Mouse (Mus musculus) midbrain, postnatal 0 days (tissue): ENCODE measurements around the gene Gnaz. TPM values are rescaled to one million over a fixed set of nuclear protein-coding genes. Genes with fewer than 3 reads are reported as not detected.
"Not testable (repeated sequence)": the region's sequence is repeated elsewhere in the genome, so short reads cannot be mapped to it uniquely, and the experiment has no call there.

Experiments used
- ATAC-seq: fragments of 200-750 bp; cut with Nextera tagmentation; 2 replicates; pipeline ENCODE4 v1.8.0; 2017; ENCODE audit warnings: moderate number of reproducible peaks, mild to moderate bottlenecking, moderate TSS enrichment, moderate library complexity; ENCODE audit not compliant: low FRiP score
- DNase-seq: peaks from one replicate; pipeline ENCODE4 v3.0.0-alpha.2; 2015; ENCODE audit warnings: low spot score
- H3K27ac ChIP-seq: fragments of 300-500 bp; sonication (generic); 2 replicates; pipeline ENCODE4 v1.5.1; 2014; ENCODE audit warnings: low read depth, mild to moderate bottlenecking, low read length, mixed read lengths
- H3K27me3 ChIP-seq: fragments of 300-500 bp; sonication (generic); 2 replicates; pipeline ENCODE4 v1.6.1; 2014; ENCODE audit warnings: low read length, control low read depth, mixed read lengths; ENCODE audit not compliant: insufficient read depth
- H3K36me3 ChIP-seq: fragments of 300-500 bp; sonication (generic); 2 replicates; pipeline ENCODE4 v1.6.1; 2014; ENCODE audit warnings: low read length, control low read depth, mixed read lengths; ENCODE audit not compliant: insufficient read depth
- H3K4me1 ChIP-seq: fragments of 300-500 bp; sonication (generic); 2 replicates; pipeline ENCODE4 v1.6.1; 2014; ENCODE audit warnings: mild to moderate bottlenecking, control low read depth, antibody characterized with exemption, low read length, mixed read lengths; ENCODE audit not compliant: insufficient read depth
- H3K4me2 ChIP-seq: fragments of 300-500 bp; sonication (generic); 2 replicates; pipeline ENCODE4 v1.6.1; 2014; ENCODE audit warnings: low read depth, mild to moderate bottlenecking, low read length, mixed read lengths; ENCODE audit not compliant: poor library complexity, severe bottlenecking
- H3K4me3 ChIP-seq: fragments of 300-500 bp; sonication (generic); 2 replicates; pipeline ENCODE4 v1.5.1; 2014; ENCODE audit warnings: low read depth, mild to moderate bottlenecking, low read length, moderate library complexity
- H3K9ac ChIP-seq: fragments of 300-500 bp; sonication (generic); replicated peaks from 2 replicates; pipeline ENCODE4 v1.6.1; 2014; ENCODE audit warnings: mild to moderate bottlenecking, low read length, moderate library complexity, mixed read lengths; ENCODE audit not compliant: poor library complexity, severe bottlenecking
- H3K9me3 ChIP-seq: fragments of 300-500 bp; sonication (generic); 2 replicates; pipeline ENCODE4 v1.6.1; 2016; ENCODE audit warnings: low read length, control low read depth
- CTCF ChIP-seq: IDR thresholded peaks from 2 replicates; pipeline ENCODE4 v1.5.1; 2016; ENCODE audit warnings: antibody characterized with exemption, mild to moderate bottlenecking
- WGBS: fragments of 180-500 bp; shearing (Covaris S2); extraction: QIAGEN DNeasy Blood & Tissue Kit; methylation state at CpG from one replicate; pipeline ENCODE4 v1.1.7; 2014; 5-methylcytosine and 5-hydroxymethylcytosine counted together
- polyA plus RNA-seq: library from polyadenylated mRNA; unstranded; fragments of >200 nt; fragmentation: Nextera tagmentation; extraction: Ambion mirVana; gene quantifications from 2 replicates; pipeline ENCODE4 v1.2.1, GENCODE M21; 2015
- total RNA-seq: library from RNA; depleted of rRNA; stranded (reverse); fragments of >200 nt; gene quantifications from 2 replicates; pipeline ENCODE4 v1.2.3, GENCODE M21; 2014

Gene Gnaz
- total and polyA plus RNA-seq, 2 experiments from 2014 or later: 132 to 219 TPM

DNA sequence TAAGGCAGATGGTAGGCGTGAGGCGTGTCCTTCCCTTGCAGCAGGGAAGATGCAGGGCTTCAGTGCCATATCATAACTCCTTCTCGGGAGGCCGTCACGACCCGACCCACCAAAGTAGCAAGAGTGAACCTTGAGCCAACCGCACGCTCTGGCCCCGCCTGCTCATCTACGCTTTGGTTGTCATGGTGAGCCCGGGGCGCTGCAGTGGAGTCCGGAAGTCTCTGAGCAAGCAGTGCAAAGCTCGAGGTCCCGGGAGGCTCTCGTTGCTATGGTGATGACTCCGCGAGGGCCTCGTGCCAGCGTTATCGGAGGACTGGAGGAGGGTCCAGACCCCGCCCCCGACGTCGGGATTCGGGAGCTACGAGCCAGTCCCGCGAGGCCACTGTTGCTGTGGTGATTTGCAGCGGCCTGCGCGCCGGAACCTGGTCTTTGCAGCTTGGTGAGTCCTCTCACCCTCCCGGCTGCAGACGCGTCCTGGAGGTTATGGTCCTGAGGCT is 70.0 kb downstream of the Gnaz start, which contains the start of gene Rab36:
Rab36 (plus strand) TSS at position 176 of the 497 bp plus-strand sequence.
- Histone ChIP-seq H3K27ac (peak within 1 kb of the TSS; percentile 84), H3K4me1 (peaks cover 18% of the 10 kb centered on the region), H3K36me3 (no peaks in the 10 kb centered on the region), H3K9ac (peak within 1 kb of the TSS; percentile 68), H3K9me3 (no peaks in the 10 kb centered on the region), H3K4me3 (peak within 1 kb of the TSS; percentile 49), H3K27me3 (no peaks in the 10 kb centered on the region), H3K4me2 (peak within 1 kb of the TSS; percentile 68)
- peak; percentile 95 for ATAC-seq
- DNase-seq: peak; percentile 98
- WGBS: 1% methylated on average over 36 of the region's 36 CpGs
- no peak for TF ChIP-seq CTCF

DNA sequence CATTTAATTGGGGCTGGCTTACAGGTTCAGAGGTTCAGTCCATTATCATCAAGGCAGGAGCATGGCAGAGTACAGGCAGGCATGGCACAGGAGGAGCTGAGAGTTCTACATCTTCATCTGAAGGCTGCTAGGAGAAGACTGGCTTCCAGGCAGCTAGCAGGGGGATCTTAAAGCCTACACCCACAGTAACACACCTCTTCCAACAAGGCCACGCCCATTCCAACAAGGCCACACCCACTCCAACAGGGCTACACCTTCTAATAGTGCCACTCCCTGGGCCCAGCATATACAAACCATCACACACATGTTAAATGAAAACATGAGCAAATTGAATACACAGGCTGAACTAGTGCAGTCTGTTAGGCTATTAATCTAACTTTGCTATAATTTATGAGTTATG is 75.1 kb downstream of the Gnaz start:
- H3K36me3 ChIP-seq: peaks cover 15% of the 10 kb centered on the region
- not testable (repeated sequence) for H3K9ac ChIP-seq, H3K27me3 ChIP-seq, H3K9me3 ChIP-seq, H3K4me1 ChIP-seq, H3K4me2 ChIP-seq, H3K27ac ChIP-seq, H3K4me3 ChIP-seq, DNase-seq, ATAC-seq
- WGBS: 18% methylated on average over 1 of the region's 1 CpGs

DNA sequence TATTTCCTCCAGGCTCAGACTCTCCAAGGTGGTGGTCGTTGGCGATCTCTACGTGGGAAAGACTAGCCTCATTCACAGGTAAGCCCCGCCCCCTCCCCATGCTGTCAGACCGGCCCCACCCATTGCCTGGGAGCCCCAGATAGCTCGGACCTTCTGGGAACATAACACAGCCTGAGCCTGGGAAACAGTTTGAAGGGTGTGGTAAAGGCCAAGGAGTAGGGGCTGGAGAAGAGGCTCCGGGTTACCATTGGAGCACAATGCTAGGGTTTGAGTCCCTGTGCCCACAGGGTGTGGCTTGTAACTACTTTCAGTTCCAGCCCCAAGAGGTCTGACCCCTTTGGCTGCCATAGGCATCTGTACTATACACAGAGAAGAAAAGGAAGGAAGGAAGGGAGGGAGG is 77.5 kb downstream of the Gnaz start:
- no peak overlapping the region for H3K4me3 ChIP-seq
- no peaks in the 10 kb centered on the region for H3K9me3 ChIP-seq
- no peaks in the 10 kb centered on the region for H3K4me1 ChIP-seq
- WGBS: 61% methylated on average over 7 of the region's 7 CpGs
- H3K4me2 ChIP-seq: no peak overlapping the region
- no peak for ATAC-seq
- TF ChIP-seq CTCF: no peak
- H3K9ac ChIP-seq: no peak overlapping the region
- H3K36me3 ChIP-seq: peaks cover 23% of the 10 kb centered on the region
- no peak for DNase-seq
- H3K27me3 ChIP-seq: no peaks in the 10 kb centered on the region
- H3K27ac ChIP-seq: no peak overlapping the region

DNA sequence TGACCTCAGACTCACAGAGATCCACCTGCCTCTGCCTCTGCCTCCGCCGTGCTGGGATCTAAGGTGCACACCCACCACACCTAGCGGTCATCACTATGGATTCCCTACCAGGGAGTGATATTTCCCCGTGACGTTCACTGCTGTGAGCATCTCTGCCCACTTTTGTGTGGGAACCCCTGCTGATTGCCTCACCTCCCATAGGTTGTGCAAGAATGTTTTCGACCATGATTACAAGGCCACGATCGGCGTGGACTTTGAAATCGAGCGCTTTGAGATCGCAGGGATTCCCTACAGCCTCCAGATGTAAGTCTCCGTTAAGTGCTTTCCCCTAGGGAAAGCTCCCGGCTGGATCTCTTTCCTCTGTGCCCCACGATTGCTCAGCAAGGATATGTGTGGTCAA is 78.9 kb downstream of the Gnaz start:
- no peak overlapping the region for H3K4me3 ChIP-seq
- ATAC-seq: no peak
- H3K9ac ChIP-seq: no peak overlapping the region
- peaks cover 26% of the 10 kb centered on the region for H3K36me3 ChIP-seq
- H3K27ac ChIP-seq: no peak overlapping the region
- H3K27me3 ChIP-seq: no peaks in the 10 kb centered on the region
- no peak overlapping the region for H3K4me2 ChIP-seq
- DNase-seq: no peak
- 90% methylated on average over 15 of the region's 15 CpGs for WGBS
- H3K9me3 ChIP-seq: no peaks in the 10 kb centered on the region
- H3K4me1 ChIP-seq: no peaks in the 10 kb centered on the region
- no peak for TF ChIP-seq CTCF

DNA sequence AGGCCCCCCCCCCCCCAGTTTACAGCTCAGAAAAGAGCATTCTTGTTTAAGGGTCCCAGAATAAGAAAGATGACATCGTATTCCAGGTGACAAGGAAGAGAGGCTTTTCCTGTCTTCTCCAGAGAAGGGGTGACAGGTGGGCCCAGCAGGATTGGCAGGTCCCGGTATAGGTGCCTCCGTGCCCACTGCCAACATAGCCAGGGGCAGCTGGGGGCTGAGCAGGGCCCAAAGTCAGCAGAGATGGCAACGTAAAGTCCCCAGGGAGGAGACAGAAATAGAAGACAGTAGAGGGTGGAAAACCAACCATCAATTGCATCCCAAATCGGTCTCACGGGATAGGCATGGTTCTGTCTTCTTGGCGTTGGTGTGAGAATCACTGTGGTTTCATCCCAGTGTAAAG is 81.7 kb downstream of the Gnaz start:
- no peaks in the 10 kb centered on the region for H3K4me1 ChIP-seq
- no peak for DNase-seq
- no peaks in the 10 kb centered on the region for H3K27me3 ChIP-seq
- no peak for TF ChIP-seq CTCF
- no peak overlapping the region for H3K4me2 ChIP-seq
- no peak overlapping the region for H3K27ac ChIP-seq
- ATAC-seq: no peak
- no peak overlapping the region for H3K9ac ChIP-seq
- no peak overlapping the region for H3K4me3 ChIP-seq
- no peaks in the 10 kb centered on the region for H3K9me3 ChIP-seq
- H3K36me3 ChIP-seq: peaks cover 22% of the 10 kb centered on the region
- 95% methylated on average over 7 of the region's 7 CpGs for WGBS

DNA sequence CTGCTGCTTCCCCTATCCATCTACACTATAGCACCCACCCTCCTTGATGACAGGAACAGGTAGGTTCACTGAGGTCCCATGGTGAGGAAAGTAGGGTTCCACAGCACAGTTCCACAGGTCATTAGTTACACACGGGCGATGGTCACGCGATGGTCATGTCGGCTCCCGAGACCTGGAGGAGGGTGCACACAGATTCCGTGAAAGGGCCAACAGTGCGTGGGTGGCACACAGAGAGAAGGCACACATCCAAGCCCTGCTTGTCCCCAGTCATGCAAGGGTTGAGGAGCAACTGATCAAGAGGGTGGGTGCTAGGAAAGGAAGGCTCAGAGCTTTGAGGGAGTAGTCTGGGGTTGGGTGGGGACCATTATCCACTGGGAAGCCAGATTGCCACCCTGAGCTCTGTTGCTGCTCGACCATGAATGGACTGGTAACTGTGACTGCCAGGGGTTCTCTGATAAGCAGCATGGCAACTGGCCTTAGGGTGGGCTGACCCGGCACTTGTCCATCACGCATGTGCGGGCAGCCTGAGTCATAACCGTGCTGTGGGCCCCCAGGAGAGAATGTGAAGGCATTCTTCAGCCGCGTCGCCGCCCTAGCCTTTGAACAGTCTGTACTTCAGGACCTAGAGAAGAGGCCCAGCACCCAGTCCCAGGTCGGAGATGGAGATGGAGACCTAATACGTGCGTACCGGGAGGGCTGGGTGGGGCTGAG is 84.5 kb downstream of the Gnaz start:
- ATAC-seq (no peak), DNase-seq (no peak)
- whole genome bisulfite sequencing: 93% methylated on average over 21 of the region's 21 CpGs
- Histone ChIP-seq H3K9ac (no peak overlapping the region), H3K4me1 (peaks cover 4% of the 10 kb centered on the region; the same call in 1 of the 2 replicates), H3K27ac (no peak overlapping the region), H3K9me3 (no peaks in the 10 kb centered on the region), H3K4me3 (no peak overlapping the region), H3K27me3 (no peaks in the 10 kb centered on the region), H3K4me2 (no peak overlapping the region), H3K36me3 (peaks cover 16% of the 10 kb centered on the region; the same call in 1 of the 2 replicates)
- TF ChIP-seq CTCF: no peak
